Mouse (Mus musculus) limb, embryonic 13.5 days (tissue): ENCODE data around the gene 4933425L06Rik. TPM values are rescaled to one million over a fixed set of nuclear protein-coding genes. Genes with fewer than 3 reads are reported as not detected.

ENCODE experiments used
- ATAC-seq: fragments of 200-750 bp; cut with Nextera tagmentation; 2 replicates; pipeline ENCODE4 v1.8.0; 2017; ENCODE audit warnings: low read depth, moderate number of reproducible peaks, moderate TSS enrichment; ENCODE audit not compliant: low FRiP score
- H3K27ac ChIP-seq: fragments of 300-500 bp; sonication (generic); 2 replicates; pipeline ENCODE4 v1.5.1; 2015; ENCODE audit warnings: inconsistent platforms, mild to moderate bottlenecking, moderate library complexity
- H3K27me3 ChIP-seq: fragments of 300-500 bp; sonication (generic); 2 replicates; pipeline ENCODE4 v1.6.1; 2015; ENCODE audit warnings: mild to moderate bottlenecking, inconsistent platforms
- H3K36me3 ChIP-seq: fragments of 300-500 bp; sonication (generic); 2 replicates; pipeline ENCODE4 v1.6.1; 2015; ENCODE audit warnings: inconsistent platforms, mild to moderate bottlenecking, moderate library complexity
- H3K4me1 ChIP-seq: fragments of 300-500 bp; sonication (generic); 2 replicates; pipeline ENCODE4 v1.6.1; 2015; ENCODE audit warnings: inconsistent platforms
- H3K4me2 ChIP-seq: fragments of 300-500 bp; sonication (generic); replicated peaks from 2 replicates; pipeline ENCODE4 v1.6.1; 2015; ENCODE audit warnings: inconsistent platforms, mild to moderate bottlenecking, moderate library complexity
- H3K4me3 ChIP-seq: fragments of 300-500 bp; sonication (generic); 2 replicates; pipeline ENCODE4 v1.5.1; 2015; ENCODE audit warnings: moderate library complexity, mild to moderate bottlenecking, inconsistent platforms
- H3K9ac ChIP-seq: fragments of 300-500 bp; sonication (generic); 2 replicates; pipeline ENCODE4 v1.6.1; 2015; ENCODE audit warnings: mild to moderate bottlenecking, inconsistent platforms
- H3K9me3 ChIP-seq: fragments of 300-500 bp; sonication (generic); 2 replicates; pipeline ENCODE4 v1.6.1; 2016; ENCODE audit warnings: inconsistent platforms
- WGBS: fragments of 180-500 bp; shearing (Covaris S2); methylation state at CpG from one replicate; pipeline ENCODE4 v1.1.7; 2015; 5-methylcytosine and 5-hydroxymethylcytosine counted together
- polyA plus RNA-seq: library from polyadenylated mRNA; unstranded; fragments of >200 nt; fragmentation: Nextera tagmentation; extraction: Ambion mirVana; gene quantifications from 2 replicates; pipeline ENCODE4 v1.2.1, GENCODE M21; 2015

The 4933425L06Rik gene
- polyA plus RNA-seq, 1 experiment from 2014 or later = not detected

GRCm38 (mm10) chr13:105066890-105067845 is 14.8 kb upstream of the 4933425L06Rik start:
- H3K27ac ChIP-seq = no peak overlapping the region
- H3K4me1 ChIP-seq = no peaks in the 10 kb centered on the region
- H3K27me3 ChIP-seq = no peaks in the 10 kb centered on the region
- H3K4me2 ChIP-seq = no peak overlapping the region
- no peak overlapping the region for H3K9ac ChIP-seq
- no peaks in the 10 kb centered on the region for H3K9me3 ChIP-seq
- WGBS = 72% methylated on average over 7 of the region's 7 CpGs
- no peak for ATAC-seq
- H3K36me3 ChIP-seq = no peaks in the 10 kb centered on the region
- no peak overlapping the region for H3K4me3 ChIP-seq

GRCm38 (mm10) chr13:105089276-105089675 is 7.4 kb downstream of the 4933425L06Rik start:
- Histone ChIP-seq H3K36me3 (no peaks in the 10 kb centered on the region), H3K9me3 (no peaks in the 10 kb centered on the region), H3K4me3 (no peak overlapping the region), H3K27me3 (no peaks in the 10 kb centered on the region), H3K4me1 (no peaks in the 10 kb centered on the region), H3K9ac (no peak overlapping the region), H3K4me2 (no peak overlapping the region), H3K27ac (no peak overlapping the region)
- no peak for ATAC-seq
- WGBS = 92% methylated on average over 3 of the region's 3 CpGs

- Histone ChIP-seq H3K36me3 (no peaks in the 10 kb centered on the region), H3K9ac (no peak overlapping the region), H3K27me3 (no peaks in the 10 kb centered on the region), H3K9me3 (no peaks in the 10 kb centered on the region), H3K4me3 (no peak overlapping the region), H3K4me2 (no peak overlapping the region), H3K27ac (no peak overlapping the region), H3K4me1 (no peaks in the 10 kb centered on the region)
- WGBS = 87% methylated on average over 2 of the region's 2 CpGs
- ATAC-seq = no peak
Observed at GRCm38 (mm10) chr13:105096316-105096715, 14.4 kb downstream of the 4933425L06Rik start.

- Histone ChIP-seq H3K9ac (no peak overlapping the region), H3K4me3 (no peak overlapping the region), H3K4me1 (no peaks in the 10 kb centered on the region), H3K27ac (no peak overlapping the region), H3K9me3 (no peaks in the 10 kb centered on the region), H3K36me3 (no peaks in the 10 kb centered on the region), H3K4me2 (no peak overlapping the region), H3K27me3 (no peaks in the 10 kb centered on the region)
- 83% methylated on average over 4 of the region's 4 CpGs for WGBS
- ATAC-seq = no peak
Observed at GRCm38 (mm10) chr13:105100705-105101104, 18.8 kb downstream of the 4933425L06Rik start.

GRCm38 (mm10) chr13:105104385-105104784 is 22.5 kb downstream of the 4933425L06Rik start:
- H3K9me3 ChIP-seq = no peaks in the 10 kb centered on the region
- 77% methylated on average over 2 of the region's 2 CpGs for WGBS
- no peak overlapping the region for H3K9ac ChIP-seq
- H3K27me3 ChIP-seq = no peaks in the 10 kb centered on the region
- H3K36me3 ChIP-seq = no peaks in the 10 kb centered on the region
- H3K4me2 ChIP-seq = no peak overlapping the region
- no peak overlapping the region for H3K27ac ChIP-seq
- H3K4me1 ChIP-seq = no peaks in the 10 kb centered on the region
- ATAC-seq = no peak
- H3K4me3 ChIP-seq = no peak overlapping the region

GRCm38 (mm10) chr13:105111599-105111998 is 29.7 kb downstream of the 4933425L06Rik start:
- no peak overlapping the region for H3K27ac ChIP-seq
- no peaks in the 10 kb centered on the region for H3K4me1 ChIP-seq
- ATAC-seq = no peak
- no peaks in the 10 kb centered on the region for H3K27me3 ChIP-seq
- 91% methylated on average over 6 of the region's 6 CpGs for WGBS
- no peak overlapping the region for H3K9ac ChIP-seq
- H3K4me2 ChIP-seq = no peak overlapping the region
- no peak overlapping the region for H3K4me3 ChIP-seq
- no peaks in the 10 kb centered on the region for H3K9me3 ChIP-seq
- no peaks in the 10 kb centered on the region for H3K36me3 ChIP-seq

- Histone ChIP-seq H3K4me2 (no peak overlapping the region), H3K9me3 (no peaks in the 10 kb centered on the region), H3K36me3 (no peaks in the 10 kb centered on the region), H3K27me3 (no peaks in the 10 kb centered on the region), H3K9ac (no peak overlapping the region), H3K4me1 (no peaks in the 10 kb centered on the region), H3K4me3 (no peak overlapping the region), H3K27ac (no peak overlapping the region)
- ATAC-seq = no peak
Observed at GRCm38 (mm10) chr13:105121617-105122016, 39.7 kb downstream of the 4933425L06Rik start.

- no peak for ATAC-seq
- Histone ChIP-seq H3K27ac (no peak overlapping the region), H3K9me3 (no peaks in the 10 kb centered on the region), H3K9ac (no peak overlapping the region), H3K4me1 (no peaks in the 10 kb centered on the region), H3K4me3 (no peak overlapping the region), H3K36me3 (no peaks in the 10 kb centered on the region), H3K4me2 (no peak overlapping the region), H3K27me3 (no peaks in the 10 kb centered on the region)
- 91% methylated on average over 3 of the region's 3 CpGs for WGBS
Observed at GRCm38 (mm10) chr13:105122092-105122491, 40.2 kb downstream of the 4933425L06Rik start.

- Histone ChIP-seq H3K9ac (no peak overlapping the region), H3K4me1 (no peaks in the 10 kb centered on the region), H3K4me2 (no peak overlapping the region), H3K27me3 (no peaks in the 10 kb centered on the region), H3K4me3 (no peak overlapping the region), H3K27ac (no peak overlapping the region), H3K36me3 (no peaks in the 10 kb centered on the region), H3K9me3 (no peaks in the 10 kb centered on the region)
- 72% methylated on average over 6 of the region's 6 CpGs for WGBS
- no peak for ATAC-seq
Observed at GRCm38 (mm10) chr13:105130080-105130479, 48.2 kb downstream of the 4933425L06Rik start.

GRCm38 (mm10) chr13:105132370-105132769 is 50.4 kb downstream of the 4933425L06Rik start:
- Histone ChIP-seq H3K4me2 (no peak overlapping the region), H3K4me1 (no peaks in the 10 kb centered on the region), H3K27me3 (no peaks in the 10 kb centered on the region), H3K4me3 (no peak overlapping the region), H3K36me3 (no peaks in the 10 kb centered on the region), H3K27ac (no peak overlapping the region), H3K9ac (no peak overlapping the region), H3K9me3 (no peaks in the 10 kb centered on the region)
- WGBS = 66% methylated on average over 6 of the region's 6 CpGs
- ATAC-seq = no peak

GRCm38 (mm10) chr13:105132776-105133175 is 50.9 kb downstream of the 4933425L06Rik start:
- WGBS = 64% methylated on average over 2 of the region's 2 CpGs
- H3K9me3 ChIP-seq = no peaks in the 10 kb centered on the region
- ATAC-seq = no peak
- H3K36me3 ChIP-seq = no peaks in the 10 kb centered on the region
- H3K27me3 ChIP-seq = no peaks in the 10 kb centered on the region
- no peak overlapping the region for H3K4me2 ChIP-seq
- no peak overlapping the region for H3K9ac ChIP-seq
- no peaks in the 10 kb centered on the region for H3K4me1 ChIP-seq
- H3K4me3 ChIP-seq = no peak overlapping the region
- no peak overlapping the region for H3K27ac ChIP-seq

- no peaks in the 10 kb centered on the region for H3K27me3 ChIP-seq
- H3K36me3 ChIP-seq = no peaks in the 10 kb centered on the region
- 67% methylated on average over 5 of the region's 5 CpGs for WGBS
- H3K4me1 ChIP-seq = no peaks in the 10 kb centered on the region
- no peak overlapping the region for H3K4me2 ChIP-seq
- no peaks in the 10 kb centered on the region for H3K9me3 ChIP-seq
- ATAC-seq = no peak
- H3K4me3 ChIP-seq = no peak overlapping the region
- no peak overlapping the region for H3K27ac ChIP-seq
- no peak overlapping the region for H3K9ac ChIP-seq
Observed at GRCm38 (mm10) chr13:105134397-105134796, 52.5 kb downstream of the 4933425L06Rik start.

- H3K9me3 ChIP-seq = no peaks in the 10 kb centered on the region
- no peaks in the 10 kb centered on the region for H3K27me3 ChIP-seq
- no peak overlapping the region for H3K4me3 ChIP-seq
- H3K4me2 ChIP-seq = no peak overlapping the region
- H3K27ac ChIP-seq = no peak overlapping the region
- H3K36me3 ChIP-seq = no peaks in the 10 kb centered on the region
- H3K9ac ChIP-seq = no peak overlapping the region
- no peak for ATAC-seq
- 79% methylated on average over 4 of the region's 4 CpGs for WGBS
- no peaks in the 10 kb centered on the region for H3K4me1 ChIP-seq
Observed at GRCm38 (mm10) chr13:105139881-105140280, 58.0 kb downstream of the 4933425L06Rik start.
